Mouse (Mus musculus) cerebellum, adult 2 months (tissue): ENCODE measurements around the gene Sult2b1.

ENCODE experiments used
- CTCF ChIP-seq: fragments of 200-500 bp; IDR thresholded peaks from 2 replicates; pipeline ENCODE4 v1.5.1; 2011; ENCODE audit warnings: low read depth, mild to moderate bottlenecking, control low read depth, low read length, moderate library complexity, borderline replicate concordance; ENCODE audit not compliant: insufficient read depth
- POLR2A ChIP-seq: fragments of 200-500 bp; IDR thresholded peaks from 2 replicates; pipeline ENCODE4 v1.6.1; 2011; ENCODE audit warnings: low read length, control low read depth, borderline replicate concordance; ENCODE audit not compliant: insufficient read depth

DNA sequence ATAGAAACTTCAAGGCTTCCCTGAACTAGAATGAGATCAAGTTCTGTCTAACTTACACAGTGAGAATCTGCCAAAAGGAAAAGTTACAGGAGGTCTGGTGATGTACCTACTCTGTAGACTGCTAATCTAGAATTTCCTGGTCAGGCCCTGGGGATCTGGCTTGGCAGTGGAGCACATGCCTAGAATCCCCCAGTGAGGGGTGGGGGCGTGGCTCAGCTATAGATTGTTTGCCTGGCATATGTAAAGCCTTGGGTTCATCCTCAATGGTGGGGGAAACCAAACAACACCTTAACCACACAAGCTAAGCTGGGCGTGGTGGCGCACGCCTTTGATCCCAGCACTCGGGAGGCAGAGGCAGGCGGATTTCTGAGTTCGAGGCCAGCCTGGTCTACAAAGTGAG lies 86.6 kb downstream of the Sult2b1 start:
- TF ChIP-seq POLR2A (no peak), CTCF (no peak)
